Mouse (Mus musculus) ovary, postnatal 10 days (tissue): ENCODE data around the gene Stc2.

Experiments used
- DNase-seq: peaks from one replicate; pipeline ENCODE4 v3.0.0; 2022; ENCODE audit warnings: low spot score

The Stc2 gene

GRCm38 (mm10) chr11:31369648-31370286 lies at the start of gene Stc2:
TSS of gene Stc2 (minus strand) at chr11:31370074.
- DNase-seq: peak; percentile 62

GRCm38 (mm10) chr11:31417071-31417470 lies 47.2 kb upstream of the Stc2 start:
- DNase-seq: no peak

GRCm38 (mm10) chr11:31412376-31412775 lies 42.5 kb upstream of the Stc2 start:
- no peak for DNase-seq

- DNase-seq: no peak
Measured at GRCm38 (mm10) chr11:31406736-31407135, 36.9 kb upstream of the Stc2 start.

GRCm38 (mm10) chr11:31403080-31403479 lies 33.2 kb upstream of the Stc2 start:
- DNase-seq: no peak

GRCm38 (mm10) chr11:31398604-31399003 lies 28.7 kb upstream of the Stc2 start:
- no peak for DNase-seq

- DNase-seq: no peak
Measured at GRCm38 (mm10) chr11:31396638-31397417, 27.0 kb upstream of the Stc2 start.

- DNase-seq: no peak
Measured at GRCm38 (mm10) chr11:31394026-31394425, 24.2 kb upstream of the Stc2 start.

- DNase-seq: no peak
Measured at GRCm38 (mm10) chr11:31392340-31392739, 22.5 kb upstream of the Stc2 start.

GRCm38 (mm10) chr11:31388890-31389289 lies 19.0 kb upstream of the Stc2 start:
- DNase-seq: no peak

- no peak for DNase-seq
Measured at GRCm38 (mm10) chr11:31387526-31387925, 17.7 kb upstream of the Stc2 start.

- no peak for DNase-seq
Measured at GRCm38 (mm10) chr11:31386571-31386970, 16.7 kb upstream of the Stc2 start.

- DNase-seq: no peak
Measured at GRCm38 (mm10) chr11:31383968-31384367, 14.1 kb upstream of the Stc2 start.

- no peak for DNase-seq
Measured at GRCm38 (mm10) chr11:31382145-31382544, 12.3 kb upstream of the Stc2 start.

GRCm38 (mm10) chr11:31373438-31373837 lies 3.6 kb upstream of the Stc2 start:
- no peak for DNase-seq

GRCm38 (mm10) chr11:31372206-31372605 lies 2.3 kb upstream of the Stc2 start:
- DNase-seq: no peak

GRCm38 (mm10) chr11:31371256-31371838 lies 1.5 kb upstream of the Stc2 start:
- DNase-seq: no peak

- DNase-seq: no peak
Measured at GRCm38 (mm10) chr11:31370436-31371230, 759 bp upstream of the Stc2 start.

- DNase-seq: peak; percentile 43
Measured at GRCm38 (mm10) chr11:31368965-31369647, 768 bp downstream of the Stc2 start.

- DNase-seq: peak; percentile 16
Measured at GRCm38 (mm10) chr11:31368252-31368964, 1.5 kb downstream of the Stc2 start.

- DNase-seq: no peak
Measured at GRCm38 (mm10) chr11:31366827-31367226, 3.0 kb downstream of the Stc2 start.
